Mouse (Mus musculus) embryonic fibroblast, embryonic 13.5 days (primary cell): ENCODE data around the gene Dph3. TPM values are rescaled to one million over a fixed set of nuclear protein-coding genes. Genes with fewer than 3 reads are reported as not detected.
"Not testable (repeated sequence)": the region's sequence is repeated elsewhere in the genome, so short reads cannot be mapped to it uniquely, and the experiment has no call there.

ENCODE experiments used
- H3K27ac ChIP-seq: 2 replicates; pipeline ENCODE4 v1.5.1; 2012; ENCODE audit warnings: low read length, control low read depth, inconsistent platforms; ENCODE audit not compliant: insufficient read depth
- H3K4me1 ChIP-seq: 2 replicates; pipeline ENCODE4 v1.6.1; 2011; ENCODE audit warnings: low read length; ENCODE audit not compliant: control insufficient read depth, insufficient read depth
- H3K4me3 ChIP-seq: 2 replicates; pipeline ENCODE4 v1.5.1; 2011; ENCODE audit warnings: mild to moderate bottlenecking, control low read depth, low read length; ENCODE audit not compliant: insufficient read depth
- CTCF ChIP-seq: IDR thresholded peaks from 2 replicates; pipeline ENCODE4 v1.5.1; 2011; ENCODE audit warnings: mild to moderate bottlenecking, control low read depth, low read length, moderate library complexity, borderline replicate concordance; ENCODE audit not compliant: insufficient read depth
- POLR2A ChIP-seq: IDR thresholded peaks from 2 replicates; pipeline ENCODE4 v1.6.1; 2011; ENCODE audit warnings: low read depth, mild to moderate bottlenecking, control low read depth, low read length, moderate library complexity
- polyA plus RNA-seq: library from polyadenylated mRNA; stranded (reverse); fragments of >200 nt; gene quantifications from 2 replicates; pipeline ENCODE4 v1.2.4, GENCODE M21; 2011; ENCODE audit warnings: low read depth; ENCODE audit not compliant: missing spikeins, insufficient read length

Gene Dph3
- polyA plus RNA-seq, 1 experiment: 58.6 TPM

DNA sequence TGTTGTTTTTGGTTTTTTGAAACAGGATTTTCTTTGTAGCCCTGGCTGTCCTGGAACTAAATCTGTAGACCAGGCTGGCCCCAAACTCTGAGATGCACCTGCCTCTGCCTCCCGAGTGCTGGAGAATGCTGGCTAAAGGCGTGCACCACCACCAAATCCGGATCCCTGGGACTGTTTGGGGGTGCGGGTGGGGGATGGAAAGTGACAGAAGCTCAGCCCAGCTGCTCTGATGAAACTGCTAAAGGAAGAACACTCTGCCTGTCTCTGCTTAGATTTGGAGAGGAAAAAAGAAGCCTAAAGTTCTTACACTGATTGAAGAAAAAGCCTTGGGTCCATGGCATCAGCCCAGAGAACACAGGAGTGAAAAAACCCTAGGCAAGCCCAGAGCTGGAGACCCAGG lies 18.0 kb upstream of the Dph3 start:
- TF ChIP-seq POLR2A (no peak), CTCF (no peak)
- Histone ChIP-seq H3K4me3 (no peak overlapping the region), H3K4me1 (no peaks in the 10 kb centered on the region), H3K27ac (no peak overlapping the region)

GRCm38 (mm10) chr14:32098951-32099350 lies 13.4 kb upstream of the Dph3 start:
- H3K4me3 ChIP-seq: no peak overlapping the region
- H3K27ac ChIP-seq: no peak overlapping the region
- H3K4me1 ChIP-seq: no peaks in the 10 kb centered on the region
- TF ChIP-seq POLR2A (no peak), CTCF (no peak)

GRCm38 (mm10) chr14:32097691-32098090 lies 12.2 kb upstream of the Dph3 start:
- Histone ChIP-seq H3K4me1 (no peaks in the 10 kb centered on the region), H3K4me3 (no peak overlapping the region), H3K27ac (no peak overlapping the region)
- no peak for TF ChIP-seq CTCF
- TF ChIP-seq POLR2A: no peak

DNA sequence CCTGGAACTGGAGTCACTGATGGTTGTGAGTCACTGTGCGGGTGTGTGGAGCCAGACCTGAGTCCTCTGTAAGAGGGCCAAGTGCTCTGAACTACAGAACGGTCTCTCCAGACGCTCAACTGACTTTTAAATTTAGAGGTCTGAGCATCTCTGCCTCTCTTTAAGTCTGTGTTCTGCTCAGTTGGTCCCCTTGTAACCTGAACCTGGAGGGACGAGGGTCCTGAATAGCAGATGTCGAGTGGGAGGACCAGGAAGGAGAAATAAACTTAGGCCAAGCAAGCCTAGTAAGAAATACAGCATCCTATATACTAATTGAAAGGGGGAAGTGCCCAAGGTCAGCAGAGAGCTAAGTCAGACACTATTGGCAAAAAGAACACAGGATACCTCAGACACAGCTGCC lies 11.2 kb upstream of the Dph3 start:
- H3K27ac ChIP-seq: no peak overlapping the region
- no peak overlapping the region for H3K4me3 ChIP-seq
- TF ChIP-seq CTCF (no peak), POLR2A (no peak)
- H3K4me1 ChIP-seq: no peaks in the 10 kb centered on the region

- H3K4me3 ChIP-seq: no peak overlapping the region
- no peaks in the 10 kb centered on the region; the same call in 1 of the 2 replicates for H3K4me1 ChIP-seq
- no peak for TF ChIP-seq POLR2A
- no peak for TF ChIP-seq CTCF
- H3K27ac ChIP-seq: no peak overlapping the region
Measured at GRCm38 (mm10) chr14:32095646-32096045, 10.1 kb upstream of the Dph3 start.

GRCm38 (mm10) chr14:32093500-32094117 lies 8.1 kb upstream of the Dph3 start:
- no peak overlapping the region for H3K4me3 ChIP-seq
- H3K27ac ChIP-seq: no peak overlapping the region
- peaks cover 2% of the 10 kb centered on the region; the same call in 1 of the 2 replicates for H3K4me1 ChIP-seq
- TF ChIP-seq POLR2A (no peak), CTCF (no peak)

GRCm38 (mm10) chr14:32093018-32093417 lies 7.5 kb upstream of the Dph3 start:
- no peak overlapping the region for H3K4me3 ChIP-seq
- no peak overlapping the region for H3K27ac ChIP-seq
- peaks cover 2% of the 10 kb centered on the region; the same call in 1 of the 2 replicates for H3K4me1 ChIP-seq
- TF ChIP-seq CTCF (no peak), POLR2A (no peak)

DNA sequence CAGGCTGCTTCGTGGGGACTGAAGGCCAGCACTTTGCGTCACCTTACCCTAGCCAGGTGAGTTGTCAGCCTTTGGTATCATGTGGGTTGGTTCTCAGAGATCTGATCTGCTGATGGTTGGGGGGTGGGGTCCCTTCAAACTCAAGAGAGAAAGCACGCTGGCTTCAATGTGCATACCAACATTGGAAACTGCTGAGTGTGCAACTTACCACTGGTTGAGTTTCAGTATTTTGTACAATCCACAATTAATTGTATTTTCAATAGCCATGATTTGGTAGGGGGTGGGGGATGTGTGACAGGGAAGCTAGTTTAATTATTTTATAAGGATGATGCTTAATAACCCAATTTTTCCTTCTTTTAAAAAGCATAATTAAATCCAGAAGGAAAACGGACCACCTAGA lies 6.2 kb upstream of the Dph3 start:
- H3K27ac ChIP-seq: no peak overlapping the region
- no peak for TF ChIP-seq CTCF
- TF ChIP-seq POLR2A: no peak
- H3K4me1 ChIP-seq: peaks cover 2% of the 10 kb centered on the region; the same call in 1 of the 2 replicates
- H3K4me3 ChIP-seq: no peak overlapping the region

DNA sequence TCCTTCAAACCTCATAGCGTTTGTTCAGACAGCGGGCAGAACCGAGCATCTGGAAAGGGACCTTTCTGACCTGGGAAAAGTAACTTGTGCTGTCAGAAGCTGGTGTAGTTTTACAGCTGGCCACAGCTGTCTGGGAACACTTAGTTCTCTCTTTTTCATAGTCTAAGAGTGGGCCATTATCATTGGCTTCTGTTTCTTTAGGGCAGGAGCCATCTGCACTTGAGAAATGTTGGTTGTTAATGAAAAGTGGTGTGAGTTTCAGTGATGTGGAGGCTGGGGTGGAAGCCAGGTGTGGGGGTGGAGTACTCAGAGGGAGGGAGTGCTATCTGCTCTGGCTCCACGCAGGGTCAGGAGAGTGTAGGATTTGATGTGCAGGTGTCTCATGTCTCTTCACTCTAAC lies 5.6 kb upstream of the Dph3 start:
- TF ChIP-seq CTCF (no peak), POLR2A (no peak)
- Histone ChIP-seq H3K4me3 (no peak overlapping the region), H3K4me1 (peaks cover 2% of the 10 kb centered on the region; the same call in 1 of the 2 replicates), H3K27ac (no peak overlapping the region)

- not testable (repeated sequence) for H3K27ac ChIP-seq, H3K4me1 ChIP-seq, H3K4me3 ChIP-seq
Measured at GRCm38 (mm10) chr14:32087584-32088248, 2.2 kb upstream of the Dph3 start.
